Mouse (Mus musculus): ENCODE data around the gene Olfr568.

GRCm38 (mm10) chr7:102858665-102859064, 18.3 kb upstream of the Olfr568 start, which contains the start of gene Olfr566:
- no peak for TF ChIP-seq POLR2A (IDR thresholded peaks at IDR 0.05; ENCODE audit: control insufficient read depth, low read depth, low read length)
- no peak for TF ChIP-seq CTCF (IDR thresholded peaks at IDR 0.05; ENCODE audit: control insufficient read depth, insufficient read depth, insufficient replicate concordance, low read depth, low read length)
